Mouse (Mus musculus) macrophage (primary cell): ENCODE measurements around the gene Thpo. TPM values are rescaled to one million over a fixed set of nuclear protein-coding genes. Genes with fewer than 3 reads are reported as not detected.

Source experiments
- H3K27ac ChIP-seq: fragments of 350-480 bp; formaldehyde crosslinking; 2 replicates; pipeline ENCODE4 v1.9.0; 2021
- H3K36me3 ChIP-seq: fragments of 350-480 bp; formaldehyde crosslinking; 2 replicates; pipeline ENCODE4 v1.9.0; 2021; ENCODE audit errors: inconsistent target
- H3K4me3 ChIP-seq: fragments of 350-480 bp; formaldehyde crosslinking; 2 replicates; pipeline ENCODE4 v1.9.0; 2021; ENCODE audit errors: inconsistent target
- H3K79me2 ChIP-seq: fragments of 350-480 bp; formaldehyde crosslinking; 2 replicates; pipeline ENCODE4 v1.9.0; 2021; ENCODE audit errors: inconsistent target
- WGBS: methylation state at CpG from one replicate; pipeline ENCODE4 v1.1.7; 2026; ENCODE audit warnings: inconsistent platforms; ENCODE audit not compliant: missing documents; 5-methylcytosine and 5-hydroxymethylcytosine counted together
- polyA plus RNA-seq: library from polyadenylated mRNA; stranded (reverse); fragments of 250-400 nt; gene quantifications from 3 replicates; pipeline ENCODE4 v1.2.4, GENCODE M21; 2018; ENCODE audit warnings: inconsistent platforms

The Thpo gene
- polyA plus RNA-seq, 1 experiment from 2014 or later = not detected

DNA sequence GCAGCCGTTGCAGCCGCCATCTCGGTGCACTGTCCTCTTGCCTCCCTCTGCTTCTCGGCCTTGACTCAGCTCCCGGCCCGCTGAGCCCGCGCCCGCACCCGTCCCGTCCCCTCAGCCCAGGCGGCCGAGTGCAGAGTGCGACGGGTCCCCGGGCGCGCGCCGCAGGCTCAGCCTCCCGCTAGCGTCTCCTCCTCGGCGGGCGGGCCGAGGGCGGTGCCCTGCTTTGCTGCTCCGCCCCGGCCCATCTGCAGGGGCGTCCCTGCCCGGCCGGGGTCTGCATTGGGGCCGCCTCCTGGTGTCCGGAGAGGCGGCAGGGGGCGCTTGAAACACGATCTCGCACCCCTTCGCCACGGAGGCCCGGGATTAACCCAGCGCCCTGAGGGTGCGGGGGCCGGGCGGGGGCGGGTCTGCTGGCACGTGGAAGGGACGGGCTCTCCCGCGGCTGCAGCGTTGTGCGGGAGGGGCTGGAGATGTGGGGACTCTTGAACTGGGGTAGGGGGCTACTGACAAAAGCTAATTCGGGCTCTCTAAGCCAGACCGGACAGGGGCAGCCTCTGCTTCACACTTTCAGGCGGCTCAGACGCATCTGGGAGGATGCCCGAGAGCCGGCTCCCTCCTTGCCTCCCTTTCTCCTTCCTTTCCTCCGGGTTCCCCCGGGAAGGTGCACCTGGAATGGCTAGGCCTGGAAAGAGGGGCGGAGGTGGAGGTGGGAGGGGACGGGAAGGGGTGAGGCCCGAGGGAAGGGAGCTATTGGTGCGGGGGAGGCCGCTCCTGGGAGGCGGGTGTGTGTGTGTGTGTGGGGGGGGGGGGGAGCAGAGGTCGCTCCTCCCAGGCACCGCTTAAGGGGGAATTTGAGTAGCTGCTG lies 18.1 kb downstream of the Thpo start:
- peak overlapping the region; percentile 24; the same call in 1 of the 2 replicates for H3K4me3 ChIP-seq
- H3K79me2 ChIP-seq = no peaks in the 10 kb centered on the region
- under 1% methylated on average over 51 of the region's 68 CpGs for WGBS
- peaks cover under 1% of the 10 kb centered on the region; the same call in 1 of the 2 replicates for H3K36me3 ChIP-seq
- no peak overlapping the region for H3K27ac ChIP-seq

DNA sequence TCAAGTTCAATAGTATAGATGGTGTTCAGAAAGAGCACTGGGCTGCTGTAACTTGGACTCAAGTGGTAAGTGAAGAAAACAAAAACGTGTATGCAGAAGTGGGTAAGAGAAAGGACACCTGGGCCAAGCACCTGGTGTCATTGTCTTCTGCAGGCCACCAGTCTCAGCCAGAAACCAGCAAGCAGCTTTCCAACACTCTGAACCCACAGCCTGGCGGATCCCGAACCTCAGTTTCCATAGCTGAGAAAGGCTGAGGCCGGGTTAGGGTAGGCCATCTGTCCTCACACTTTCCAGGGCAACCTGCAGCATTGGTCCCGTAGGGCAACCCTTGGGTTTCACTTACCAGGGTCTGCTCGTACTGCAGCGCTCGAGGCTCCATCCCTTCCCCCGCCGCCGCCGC lies 18.7 kb downstream of the Thpo start:
- Histone ChIP-seq H3K4me3 (no peak overlapping the region), H3K27ac (no peak overlapping the region), H3K79me2 (no peaks in the 10 kb centered on the region), H3K36me3 (no peaks in the 10 kb centered on the region; the same call in 1 of the 2 replicates)
- WGBS = 11% methylated on average over 12 of the region's 12 CpGs

DNA sequence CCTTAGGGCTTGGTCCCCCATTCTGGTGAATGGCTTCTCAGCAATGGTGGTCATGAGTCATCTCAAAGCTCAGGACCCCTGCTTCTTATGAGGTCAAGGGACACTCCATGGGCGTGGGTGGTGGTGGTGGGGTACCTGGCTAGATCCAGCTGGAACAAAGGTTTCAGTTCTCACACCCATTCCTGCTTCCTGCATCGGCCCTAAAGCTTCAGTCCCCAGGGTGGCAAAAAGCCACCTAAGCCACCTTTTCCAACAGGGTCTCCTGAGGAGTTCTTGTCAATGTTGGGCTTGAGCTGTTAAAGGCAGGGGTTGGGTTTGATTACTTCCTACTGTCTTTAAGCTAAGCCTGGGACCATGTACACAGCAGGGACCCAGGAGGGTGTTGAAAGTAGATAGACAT lies 19.1 kb downstream of the Thpo start:
- no peak overlapping the region for H3K27ac ChIP-seq
- no peak overlapping the region for H3K4me3 ChIP-seq
- H3K36me3 ChIP-seq = no peaks in the 10 kb centered on the region; the same call in 1 of the 2 replicates
- H3K79me2 ChIP-seq = no peaks in the 10 kb centered on the region
- 88% methylated on average over 2 of the region's 2 CpGs for WGBS

DNA sequence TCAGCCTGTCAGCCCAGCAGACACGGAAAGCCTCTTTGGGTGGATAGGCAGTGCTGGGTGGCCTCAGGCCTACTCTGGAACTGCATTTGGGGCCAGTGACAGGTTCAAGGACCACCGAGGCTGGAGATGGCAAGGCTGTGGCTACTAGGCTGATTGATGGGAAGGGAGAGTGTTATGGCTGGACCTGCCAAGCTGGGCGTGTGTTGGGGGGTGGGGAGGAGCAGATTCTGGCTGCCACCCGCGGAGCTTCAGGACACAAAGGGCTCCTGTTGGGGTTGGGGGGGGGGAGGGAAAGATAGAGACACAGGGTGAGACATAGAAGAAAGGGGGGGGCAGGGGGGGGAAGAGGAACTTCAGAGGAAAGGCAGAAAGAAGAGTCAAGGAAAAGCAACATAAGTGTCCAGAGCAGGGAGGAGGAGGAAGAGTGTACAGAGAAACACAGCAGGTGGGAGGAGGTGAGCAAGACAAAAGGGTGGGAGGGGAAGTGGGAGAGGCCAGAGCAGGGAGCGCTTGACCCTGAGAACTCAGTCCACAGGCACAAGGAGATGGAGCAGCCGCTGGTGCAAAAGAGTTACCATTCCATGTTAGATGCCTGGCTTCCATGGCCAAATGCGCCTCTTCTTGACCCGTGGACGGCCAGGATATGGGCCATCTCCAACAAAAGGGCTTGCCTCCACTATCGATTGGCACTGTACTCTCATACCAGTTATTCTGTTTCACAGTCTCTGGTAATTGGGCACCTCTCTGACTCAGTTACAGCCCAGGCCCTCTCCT lies 19.8 kb downstream of the Thpo start:
- Histone ChIP-seq H3K4me3 (no peak overlapping the region), H3K79me2 (no peaks in the 10 kb centered on the region), H3K36me3 (no peaks in the 10 kb centered on the region), H3K27ac (no peak overlapping the region)
- WGBS = 86% methylated on average over 10 of the region's 11 CpGs

DNA sequence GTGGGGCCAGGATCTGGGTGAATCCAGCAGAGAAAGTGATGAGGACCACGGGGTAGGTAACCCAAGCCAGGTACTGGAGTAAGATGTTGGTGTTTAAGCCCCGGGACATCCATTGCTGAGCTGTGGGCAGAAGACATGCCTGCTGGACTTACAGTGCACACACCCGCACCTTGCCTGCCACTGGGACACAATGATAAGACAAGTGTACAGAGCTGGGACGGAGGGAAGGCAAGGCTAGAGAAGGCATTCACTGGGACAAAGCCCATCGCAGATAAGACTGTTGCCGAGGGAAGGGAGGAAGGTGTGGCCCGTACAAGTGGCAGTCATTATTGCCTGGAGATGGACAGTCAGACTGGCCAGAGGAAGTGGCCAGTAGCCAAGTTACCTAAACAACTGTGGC lies 21.4 kb downstream of the Thpo start:
- Histone ChIP-seq H3K36me3 (no peaks in the 10 kb centered on the region), H3K79me2 (no peaks in the 10 kb centered on the region), H3K27ac (no peak overlapping the region), H3K4me3 (no peak overlapping the region)
- WGBS = 95% methylated on average over 7 of the region's 7 CpGs

DNA sequence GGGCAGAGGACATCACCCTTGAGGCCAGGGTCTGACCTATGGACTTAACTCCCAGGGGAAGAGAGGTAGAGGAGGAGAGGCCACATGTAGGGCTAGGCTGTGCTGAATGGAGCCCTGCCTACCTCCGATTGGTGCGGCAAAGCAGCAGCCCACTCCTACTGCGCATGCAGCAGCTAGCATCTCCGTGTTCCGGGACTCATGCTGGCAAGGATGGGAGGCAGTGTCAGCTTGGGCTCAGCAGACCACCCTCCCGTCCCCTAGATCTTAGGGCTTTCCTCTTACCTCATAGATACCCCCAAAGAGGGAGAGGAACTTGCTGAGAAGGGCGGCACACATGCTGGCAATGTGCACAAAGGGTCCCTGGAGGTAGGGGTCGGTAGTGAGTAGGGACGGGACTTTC lies 22.1 kb downstream of the Thpo start:
- Histone ChIP-seq H3K36me3 (no peaks in the 10 kb centered on the region), H3K27ac (no peak overlapping the region), H3K79me2 (no peaks in the 10 kb centered on the region), H3K4me3 (no peak overlapping the region)
- WGBS = 86% methylated on average over 9 of the region's 9 CpGs

DNA sequence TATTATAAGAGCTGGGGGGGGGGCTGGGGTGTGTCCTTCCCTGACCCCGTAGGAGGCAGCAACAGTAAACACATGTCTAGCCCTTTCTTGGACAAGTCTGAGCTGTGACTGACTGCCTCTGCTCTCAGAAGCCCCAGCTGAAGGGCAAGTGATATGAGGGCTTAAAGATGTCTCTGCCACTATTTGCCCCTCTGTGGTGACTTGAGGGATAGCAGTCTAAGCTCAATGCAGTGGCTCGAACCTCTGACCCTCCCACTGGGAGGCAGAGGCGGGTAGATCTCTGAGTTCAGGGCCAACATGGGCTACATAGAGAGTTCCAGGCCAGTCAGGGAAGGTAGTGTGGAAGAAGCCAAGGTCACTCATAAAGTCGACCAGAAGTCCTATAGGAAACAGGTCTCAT lies 23.5 kb downstream of the Thpo start:
- WGBS = 78% methylated on average over 4 of the region's 4 CpGs
- Histone ChIP-seq H3K36me3 (no peaks in the 10 kb centered on the region), H3K27ac (no peak overlapping the region), H3K4me3 (no peak overlapping the region), H3K79me2 (no peaks in the 10 kb centered on the region)

DNA sequence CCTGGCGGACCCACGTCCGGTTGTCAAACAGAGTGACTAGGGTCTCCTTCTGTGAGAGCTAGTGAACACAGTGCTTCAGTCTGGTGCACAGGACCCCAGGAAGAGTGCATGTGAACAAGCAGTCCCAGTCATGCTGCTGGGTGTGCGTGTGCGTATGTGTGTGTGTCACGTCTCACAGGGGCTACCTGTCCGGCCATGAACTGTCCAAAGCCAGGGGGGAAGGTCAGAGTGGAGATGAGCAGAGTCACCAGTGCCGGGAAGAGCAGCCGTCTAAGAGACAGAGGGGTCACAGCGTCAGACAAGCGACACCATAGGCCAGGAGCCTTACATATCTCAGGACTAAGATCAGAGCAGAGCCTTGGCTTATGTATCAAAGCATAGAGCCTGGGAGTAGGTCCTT lies 23.9 kb downstream of the Thpo start:
- H3K36me3 ChIP-seq = no peaks in the 10 kb centered on the region
- H3K79me2 ChIP-seq = no peaks in the 10 kb centered on the region
- no peak overlapping the region for H3K4me3 ChIP-seq
- WGBS = 95% methylated on average over 11 of the region's 11 CpGs
- no peak overlapping the region for H3K27ac ChIP-seq

DNA sequence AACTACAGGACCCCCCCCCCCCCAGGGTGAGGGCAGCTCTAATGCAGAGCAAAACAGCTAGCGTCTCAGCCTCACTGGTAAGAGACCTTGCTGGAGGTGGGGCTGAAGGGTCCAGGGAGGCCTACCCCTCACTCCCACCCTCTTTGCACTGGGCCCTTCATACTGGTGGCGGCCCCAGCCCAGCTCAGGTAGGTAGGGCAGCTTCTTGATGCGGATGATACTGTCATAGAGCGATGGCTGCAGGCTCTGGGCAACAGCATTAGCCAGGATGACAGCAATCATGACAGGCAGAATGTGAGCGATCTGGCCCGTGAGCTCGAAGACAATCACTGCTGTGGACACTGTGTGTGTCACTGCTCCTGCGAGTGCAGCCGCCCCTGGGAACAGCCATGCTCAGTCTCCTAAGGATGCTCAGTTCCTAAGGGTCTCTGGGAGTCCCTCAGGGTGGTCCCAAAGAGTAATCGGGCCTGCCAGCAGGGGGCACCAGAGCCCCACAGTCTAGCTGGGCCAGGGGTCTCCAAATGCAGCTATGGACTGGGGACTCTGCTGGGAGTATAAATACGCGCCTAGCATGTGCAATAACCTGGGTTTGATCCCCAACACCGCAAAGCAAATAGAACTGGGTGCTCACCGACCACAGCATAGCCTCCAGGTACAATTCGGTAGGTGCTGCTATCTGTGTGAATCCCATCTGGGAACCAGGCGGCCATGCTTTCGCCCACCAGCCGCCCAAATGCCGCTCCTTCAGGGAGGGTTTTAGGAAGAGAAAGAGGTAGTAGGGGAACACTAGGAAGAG lies 25.2 kb downstream of the Thpo start:
- no peak overlapping the region for H3K27ac ChIP-seq
- no peak overlapping the region for H3K4me3 ChIP-seq
- 83% methylated on average over 19 of the region's 19 CpGs for WGBS
- H3K79me2 ChIP-seq = no peaks in the 10 kb centered on the region
- H3K36me3 ChIP-seq = no peaks in the 10 kb centered on the region

DNA sequence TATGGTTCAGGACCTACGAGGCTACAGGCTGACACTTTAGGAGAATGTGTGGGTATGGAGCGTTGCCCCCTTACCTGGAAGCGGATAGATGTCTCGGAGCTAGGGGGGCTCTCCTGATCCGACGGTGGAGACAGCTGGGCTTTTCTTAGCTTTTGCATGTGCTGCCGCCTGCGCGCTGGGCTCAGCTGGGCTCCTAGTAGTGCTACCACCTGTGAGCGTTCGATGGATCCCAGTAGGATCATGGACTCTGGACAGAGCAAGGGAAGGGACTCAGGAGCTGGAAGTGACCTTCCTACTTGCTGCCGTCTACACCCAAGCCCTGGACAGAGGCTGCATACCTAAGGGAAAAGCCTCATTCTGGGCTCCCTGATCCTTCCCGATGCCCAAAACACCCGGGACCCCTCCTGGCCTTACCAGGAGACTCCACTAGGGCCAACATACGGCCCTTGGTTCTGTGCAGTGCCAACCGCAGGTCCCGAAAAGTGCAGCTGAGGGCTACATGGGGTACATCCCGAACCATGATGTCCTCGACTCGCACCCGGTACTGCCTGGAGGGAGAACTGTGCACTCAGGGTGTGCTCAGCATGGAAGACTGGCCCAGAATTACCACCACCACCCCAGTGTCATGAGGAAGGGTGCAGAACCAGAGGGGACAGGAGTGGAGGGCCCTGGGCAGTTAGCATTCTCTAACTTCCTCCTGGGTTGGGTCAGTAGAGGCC lies 25.9 kb downstream of the Thpo start:
- Histone ChIP-seq H3K4me3 (no peak overlapping the region), H3K27ac (no peak overlapping the region), H3K36me3 (no peaks in the 10 kb centered on the region), H3K79me2 (no peaks in the 10 kb centered on the region)
- 92% methylated on average over 21 of the region's 21 CpGs for WGBS

DNA sequence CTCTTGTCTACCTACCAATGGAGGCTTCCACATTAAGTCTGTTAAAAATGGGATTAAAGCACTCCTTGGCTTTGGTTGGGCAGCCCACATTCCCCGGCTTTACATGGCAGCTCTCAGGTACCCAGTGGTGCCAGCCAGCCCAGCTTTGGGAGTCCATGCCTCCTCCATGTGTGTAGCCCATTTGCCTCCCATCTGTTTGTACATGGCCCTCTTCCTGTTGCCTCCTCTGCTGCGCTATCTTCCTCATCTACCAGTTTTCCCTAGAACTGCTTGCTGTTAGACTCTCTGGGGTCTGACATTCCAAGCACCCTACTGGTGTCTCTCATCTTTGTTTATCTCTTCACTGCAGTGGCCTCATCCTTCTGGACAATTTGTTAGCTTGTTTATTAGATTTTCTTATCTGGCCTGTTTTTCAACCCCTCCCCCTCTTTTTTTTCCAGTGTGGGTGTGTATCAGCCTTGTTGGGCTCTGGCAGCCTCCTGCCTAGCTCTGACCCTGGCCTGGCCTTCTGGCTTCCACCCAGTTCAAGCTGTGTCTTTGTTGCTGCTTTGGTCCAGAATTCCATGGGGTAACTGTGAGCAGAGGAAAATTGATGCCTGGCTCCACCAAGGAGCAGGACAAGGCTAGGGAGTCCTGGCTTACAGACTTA lies 27.8 kb downstream of the Thpo start:
- Histone ChIP-seq H3K4me3 (no peak overlapping the region), H3K27ac (no peak overlapping the region), H3K36me3 (no peaks in the 10 kb centered on the region), H3K79me2 (no peaks in the 10 kb centered on the region)
- WGBS = 100% methylated on average over 2 of the region's 2 CpGs

DNA sequence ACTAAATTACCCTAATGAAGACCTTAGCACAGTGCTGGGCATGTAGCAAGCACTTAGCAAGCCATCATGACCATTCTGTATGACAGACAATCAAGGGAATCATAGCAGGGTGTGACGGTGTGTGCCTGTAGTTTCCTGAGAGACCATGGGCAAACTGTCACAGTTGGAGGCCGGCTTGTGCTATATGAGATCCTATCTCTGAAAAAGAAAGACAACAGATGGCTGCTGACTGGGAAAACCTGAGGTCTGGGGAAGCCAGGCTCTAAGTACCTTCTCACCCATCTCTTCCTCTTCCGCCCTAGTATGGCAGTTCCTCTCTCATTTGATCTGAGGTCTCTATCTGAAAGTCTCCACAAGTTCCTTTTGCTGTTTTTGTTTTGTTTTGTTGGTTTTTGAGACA lies 28.5 kb downstream of the Thpo start:
- Histone ChIP-seq H3K79me2 (no peaks in the 10 kb centered on the region), H3K36me3 (no peaks in the 10 kb centered on the region), H3K4me3 (no peak overlapping the region), H3K27ac (no peak overlapping the region)
- 44% methylated on average over 3 of the region's 3 CpGs for WGBS

DNA sequence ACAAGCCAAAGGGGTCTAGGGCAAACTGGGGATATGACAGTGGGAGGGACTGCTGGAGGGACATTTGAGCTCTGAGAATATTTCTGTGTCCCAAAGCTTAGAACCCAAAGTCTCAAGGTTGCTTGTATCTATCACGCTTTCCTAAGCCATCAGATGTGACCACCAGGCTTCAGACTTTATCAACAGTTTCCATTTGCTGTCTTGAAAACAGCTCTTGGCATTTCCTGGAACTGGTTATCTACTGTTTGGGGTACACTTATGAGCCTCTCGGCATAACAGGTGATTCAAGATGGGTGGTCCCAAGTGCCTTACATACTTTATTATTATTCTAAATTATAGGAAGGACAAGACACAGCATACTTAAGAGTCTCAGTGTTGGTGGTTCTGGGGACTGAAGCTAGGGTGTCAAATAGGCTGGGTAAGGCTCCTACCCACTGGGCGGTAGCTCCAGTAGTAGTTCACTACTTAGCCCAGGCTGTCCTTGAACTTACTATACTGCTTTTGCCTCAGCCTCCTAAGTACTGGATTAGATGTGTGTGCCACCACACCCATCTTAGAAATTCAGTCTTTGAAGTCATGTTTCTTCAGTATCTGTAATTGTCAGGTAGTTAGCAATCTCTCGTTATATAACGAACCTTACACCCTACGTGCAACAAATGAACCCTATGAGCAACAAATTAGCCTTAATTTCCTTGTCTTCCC lies 30.5 kb downstream of the Thpo start:
- Histone ChIP-seq H3K4me3 (no peak overlapping the region), H3K27ac (no peak overlapping the region), H3K79me2 (no peaks in the 10 kb centered on the region), H3K36me3 (no peaks in the 10 kb centered on the region)
- WGBS = 81% methylated on average over 6 of the region's 6 CpGs
